Mouse (Mus musculus) cerebellum, postnatal 10 days (tissue): Measurements from ENCODE around the gene Cep19.
A peak's percentile ranks its signal among the peaks of the same experiment; 100 is the strongest.

Experiments
- DNase-seq, 2 experiments: peaks; one replicate each; pipeline ENCODE4 v3.0.0; 2021; ENCODE audit warnings: mixed read lengths in 2 of 2

Gene Cep19

DNA sequence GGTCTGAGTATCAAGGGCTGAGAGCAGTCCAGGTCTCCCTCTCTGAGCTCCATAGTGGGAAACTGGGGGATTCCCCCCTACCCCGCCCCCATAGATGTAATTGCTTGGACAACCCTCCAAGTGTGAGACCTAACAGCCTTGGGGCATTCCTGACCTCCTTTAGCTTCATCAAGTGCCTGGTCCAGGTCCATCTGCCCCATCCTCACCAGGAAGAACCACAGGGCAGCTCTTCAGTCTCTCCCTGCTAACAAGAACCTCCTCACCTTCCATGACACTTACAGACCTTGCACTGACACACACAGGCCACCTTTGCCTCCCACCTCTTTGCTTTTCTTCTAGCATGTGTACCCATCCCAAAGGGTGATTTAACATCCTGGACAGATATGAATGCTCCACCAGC lies 54.4 kb downstream of the Cep19 start:
- DNase-seq = peak; percentile 65 to 68

DNA sequence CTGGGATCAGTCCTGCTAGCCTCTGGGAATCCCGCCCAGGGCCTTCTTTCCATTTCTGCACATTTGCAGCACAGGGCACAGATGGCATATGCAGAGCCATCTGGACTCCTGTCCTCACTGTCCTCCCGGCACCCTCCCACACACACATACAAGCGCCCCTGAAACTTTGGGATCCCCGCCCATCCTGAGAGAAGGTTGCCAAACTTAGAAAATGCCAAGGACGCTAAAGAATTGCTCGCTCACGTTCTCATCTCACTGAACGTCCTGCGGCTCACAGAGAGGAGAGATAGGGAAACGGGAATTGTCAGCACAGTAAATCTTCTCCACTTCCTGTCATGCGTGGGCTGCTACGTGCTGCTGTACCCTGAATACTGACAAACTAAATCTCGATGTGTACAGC lies 54.8 kb downstream of the Cep19 start:
- peak; percentile 95 to 97 for DNase-seq

DNA sequence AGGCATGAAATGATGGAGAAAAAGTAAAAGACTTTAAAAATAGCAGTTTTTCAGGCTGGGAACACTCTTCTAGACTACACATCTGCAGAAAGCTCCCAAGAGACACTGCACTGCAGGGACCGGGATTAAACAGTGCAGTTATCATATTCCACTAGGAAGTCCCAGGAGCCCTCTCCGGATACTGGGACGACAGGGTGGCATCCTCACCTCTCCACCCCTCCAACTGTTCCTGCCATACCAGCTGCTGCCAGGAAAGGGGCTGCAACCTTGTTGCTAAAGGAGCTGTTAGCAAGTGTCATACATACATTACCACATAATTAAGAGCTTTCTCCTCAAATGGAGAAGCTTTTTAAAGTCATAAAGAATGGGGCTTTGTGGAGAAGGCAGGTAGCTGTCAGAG lies 57.1 kb downstream of the Cep19 start:
- DNase-seq = no peak

DNA sequence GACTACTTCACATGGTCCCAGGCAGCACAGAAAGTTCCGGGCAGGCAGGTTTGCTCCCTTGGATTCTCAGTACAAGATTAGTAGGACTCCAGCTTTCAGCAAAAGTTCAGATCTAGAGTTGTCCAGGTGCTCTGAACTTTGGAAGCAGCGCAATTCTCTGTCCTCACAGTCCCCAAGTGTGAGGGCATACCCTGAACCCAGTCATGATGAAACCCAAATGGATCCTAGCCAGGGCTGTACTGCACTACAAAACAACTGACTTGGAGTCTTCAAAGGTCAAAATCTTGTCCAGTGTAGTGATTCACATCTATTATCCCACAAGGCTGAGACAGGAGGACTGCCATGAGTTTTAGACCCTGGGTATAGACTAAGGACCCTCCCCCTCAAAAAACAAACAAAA lies 57.8 kb downstream of the Cep19 start:
- DNase-seq = no peak
